Mouse (Mus musculus) adrenal gland (tissue): Measurements from ENCODE around the gene Mpped2.

Experiments used
- intact Hi-C: fragments of 180-260 bp; cut with DNase I; formaldehyde crosslinking; loops from one replicate; pipeline ENCODE4 v1.15.1; 2025

The Mpped2 gene

GRCm38 (mm10) chr2:106895326-106896023, 202.4 kb downstream of the Mpped2 start:
- intact Hi-C loops = no loop called here

GRCm38 (mm10) chr2:106896024-106896384, 202.9 kb downstream of the Mpped2 start:
- intact Hi-C loops = no loop called here

GRCm38 (mm10) chr2:106911951-106912480, 218.9 kb downstream of the Mpped2 start:
- intact Hi-C loops = no loop called here
